Mouse (Mus musculus) ovary, adult 2 months (tissue): Measurements from ENCODE around the gene Rbmxl2. TPM values are rescaled to one million over a fixed set of nuclear protein-coding genes. Genes with fewer than 3 reads are reported as not detected.

ENCODE experiments used
- polyA plus RNA-seq: library from polyadenylated mRNA; depleted of rRNA; stranded (reverse); fragments of >200 nt; gene quantifications from 2 replicates; pipeline ENCODE4 v1.2.3, GENCODE M21; 2012; rRNA removed

Rbmxl2 gene
- 0.47 and 1.9 TPM in 2 replicates for polyA plus RNA-seq

DNA sequence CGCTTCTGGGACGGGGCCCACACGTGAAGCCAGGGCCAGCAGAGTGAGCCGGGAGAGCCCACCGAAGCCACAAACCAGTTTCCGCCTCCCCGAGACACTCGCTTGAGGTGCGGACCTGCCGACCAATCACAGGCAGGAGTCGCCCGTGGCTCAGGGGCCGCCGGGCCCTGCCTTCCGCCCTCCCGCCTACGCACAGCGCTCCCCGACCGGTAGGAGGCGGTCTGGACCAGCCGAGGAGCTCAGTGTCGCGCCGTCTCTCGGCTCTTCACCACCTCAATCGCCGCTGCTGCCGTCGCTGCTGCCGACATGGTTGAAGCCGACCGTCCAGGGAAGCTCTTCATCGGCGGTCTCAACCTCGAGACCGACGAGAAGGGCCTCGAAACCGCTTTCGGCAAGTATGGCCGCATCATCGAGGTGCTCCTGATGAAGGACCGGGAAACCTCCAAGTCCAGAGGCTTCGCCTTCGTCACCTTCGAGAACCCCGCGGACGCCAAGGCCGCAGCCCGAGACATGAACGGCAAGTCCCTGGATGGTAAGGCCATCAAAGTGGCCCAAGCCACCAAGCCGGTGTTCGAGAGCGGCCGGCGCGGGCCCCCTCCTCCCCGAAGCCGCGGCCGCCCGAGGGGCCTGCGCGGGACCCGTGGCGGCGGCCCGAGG is at the start of gene Rbmxl2:
TSS of gene Rbmxl2 (plus strand) at position 242 of the 657 bp plus-strand sequence.

DNA sequence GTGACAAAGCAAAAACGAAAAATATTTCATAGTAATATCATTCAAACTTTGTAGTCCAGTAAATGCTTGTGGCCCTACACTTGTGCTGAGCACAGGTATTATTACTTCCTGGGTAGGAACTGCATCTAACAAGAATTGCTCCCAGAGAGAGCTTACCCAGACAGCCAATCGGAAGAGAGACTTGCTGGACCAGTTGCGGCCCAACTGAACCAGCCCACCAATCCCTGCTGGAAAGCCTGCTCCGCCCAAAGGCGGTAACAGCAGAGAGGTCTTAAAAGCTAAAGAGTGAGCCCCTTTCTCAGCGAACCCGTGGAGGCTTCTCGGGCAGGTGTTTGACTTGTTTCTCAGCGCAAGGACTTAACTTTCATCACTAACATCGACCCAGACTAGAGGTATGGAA is 42.6 kb upstream of the Rbmxl2 start, which contains the start of gene Nlrp14:
TSS of gene Nlrp14 (plus strand) at position 301 of the 400 bp plus-strand sequence.

Other genes starting within 250 kb of the Rbmxl2 start
- gene Olfr6, start 245.5 kb upstream of the Rbmxl2 start, polyA plus RNA-seq: not detected in 2 replicates
- not detected in 2 replicates for gene Olfr711, start 234.0 kb upstream of the Rbmxl2 start, polyA plus RNA-seq
- not detected in 2 replicates for gene Olfr2, start 203.4 kb upstream of the Rbmxl2 start, polyA plus RNA-seq
- not detected in 2 replicates for gene Olfr713, start 178.3 kb upstream of the Rbmxl2 start, polyA plus RNA-seq
- gene Olfr714, start 138.5 kb upstream of the Rbmxl2 start, polyA plus RNA-seq: not detected in 2 replicates
- gene Olfr17, start 116.2 kb upstream of the Rbmxl2 start, polyA plus RNA-seq: not detected in 2 replicates
- gene Olfr715b, start 99.1 kb upstream of the Rbmxl2 start, polyA plus RNA-seq: not detected in 2 replicates
- gene Olfr715, start 78.4 kb upstream of the Rbmxl2 start, polyA plus RNA-seq: not detected in 2 replicates
- not detected in 2 replicates for gene Olfr716, start 71.1 kb upstream of the Rbmxl2 start, polyA plus RNA-seq
- 10.1 and 13.2 TPM in 2 replicates for gene Nlrp14, start 42.5 kb upstream of the Rbmxl2 start, polyA plus RNA-seq
- 0.62 and 1.0 TPM in 2 replicates for gene Syt9, start 161.3 kb downstream of the Rbmxl2 start, polyA plus RNA-seq